Mouse (Mus musculus): ENCODE results near the gene Rbm12.

Rbm12 gene

DNA sequence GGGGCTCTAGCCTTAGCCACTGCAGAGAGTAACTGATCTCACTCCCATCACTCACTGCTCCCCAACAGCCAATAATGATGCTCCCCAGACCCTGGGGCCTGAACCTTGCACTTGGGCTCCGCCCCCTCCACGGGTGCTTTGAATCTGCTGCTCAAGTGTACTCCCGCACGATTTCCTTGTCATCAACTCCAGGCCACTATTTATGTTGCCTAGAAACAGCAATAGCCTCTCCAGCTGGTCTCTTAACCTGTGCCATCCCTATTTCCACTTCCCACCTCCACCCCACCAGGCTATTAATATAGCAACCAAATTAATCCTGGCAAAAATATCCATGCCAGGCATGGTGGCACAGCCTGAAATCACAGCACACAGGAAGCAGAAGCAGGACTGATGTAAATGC lies 32.1 kb downstream of the Rbm12 start:
- DNase-seq (ENCODE audit: low read depth, low spot score), result no peak

DNA sequence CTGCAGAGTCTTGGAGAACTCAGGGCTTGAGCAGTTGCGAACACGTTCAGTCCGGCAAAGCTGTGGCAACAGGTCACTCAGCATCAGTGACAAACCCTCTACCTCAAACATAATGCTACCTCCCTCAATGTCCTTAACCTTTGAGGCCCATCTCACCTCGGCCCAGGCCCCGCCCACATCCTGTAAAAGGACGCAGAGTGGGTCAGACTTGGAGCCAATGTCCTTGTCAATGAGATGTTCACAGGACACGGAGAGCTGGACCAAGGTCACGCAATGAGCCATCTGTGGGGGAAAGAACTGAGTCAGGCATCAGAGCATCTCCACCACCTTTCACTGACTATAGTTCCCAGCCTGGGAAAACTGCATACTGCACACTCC lies 32.6 kb downstream of the Rbm12 start:
- no peak for DNase-seq (ENCODE audit: low read depth, low spot score)

DNA sequence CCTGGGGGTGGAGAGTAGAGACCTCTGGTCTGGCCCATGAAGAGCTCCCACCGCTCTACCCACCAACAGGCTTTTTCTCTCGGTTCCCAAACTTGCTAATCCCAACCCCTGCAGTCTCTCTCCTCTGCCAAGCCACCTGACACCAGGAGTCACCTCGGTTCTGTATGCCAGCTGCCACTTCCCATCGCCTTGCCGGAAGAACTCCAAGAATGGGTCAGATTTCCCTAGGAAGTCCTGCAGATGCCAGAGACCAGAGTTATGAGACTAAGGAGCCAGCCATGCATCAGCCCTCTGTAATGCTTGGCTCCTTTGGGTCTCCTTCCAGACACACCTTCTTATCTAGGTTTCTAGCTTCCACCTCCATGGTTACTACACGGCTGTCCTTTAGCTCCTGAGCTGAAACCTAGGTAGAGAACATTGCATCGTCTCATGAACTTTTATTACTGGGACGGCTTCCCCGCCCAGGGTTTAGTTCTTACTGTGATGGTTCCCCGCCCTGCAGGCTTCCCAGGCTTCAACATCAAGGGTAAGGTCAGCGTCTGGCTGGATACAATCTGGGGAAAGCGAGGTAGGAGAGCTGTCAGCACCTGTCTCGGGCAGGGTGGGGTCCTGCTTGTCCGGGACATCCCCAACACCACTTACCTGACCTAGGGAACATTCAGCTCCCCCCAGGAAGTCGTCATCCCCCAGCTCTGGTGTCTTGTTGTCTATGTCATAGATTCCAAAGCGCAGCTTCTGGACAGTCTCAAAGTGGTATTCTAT lies 33.2 kb downstream of the Rbm12 start:
- no peak for DNase-seq (ENCODE audit: low read depth, low spot score)

DNA sequence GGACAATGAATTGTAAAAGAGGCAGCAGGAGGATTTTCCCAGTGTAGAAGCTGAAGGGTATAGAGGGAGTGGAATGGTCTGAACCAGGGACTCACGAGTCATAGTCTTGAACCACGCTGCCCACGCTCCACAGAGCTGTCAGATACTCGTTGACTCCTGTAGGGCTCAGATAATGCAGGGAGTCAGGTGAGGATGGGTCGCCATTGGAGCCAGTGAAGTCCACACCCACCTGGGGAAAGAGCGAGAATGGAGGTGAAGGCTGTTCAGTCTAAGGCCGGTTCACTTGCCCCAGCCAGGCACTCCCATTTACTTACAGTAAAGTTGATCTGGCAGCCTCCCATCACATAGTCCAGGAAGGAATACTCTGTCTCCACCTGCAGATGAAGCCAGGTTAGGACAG lies 34.3 kb downstream of the Rbm12 start:
- no peak for DNase-seq (ENCODE audit: low read depth, low spot score)

DNA sequence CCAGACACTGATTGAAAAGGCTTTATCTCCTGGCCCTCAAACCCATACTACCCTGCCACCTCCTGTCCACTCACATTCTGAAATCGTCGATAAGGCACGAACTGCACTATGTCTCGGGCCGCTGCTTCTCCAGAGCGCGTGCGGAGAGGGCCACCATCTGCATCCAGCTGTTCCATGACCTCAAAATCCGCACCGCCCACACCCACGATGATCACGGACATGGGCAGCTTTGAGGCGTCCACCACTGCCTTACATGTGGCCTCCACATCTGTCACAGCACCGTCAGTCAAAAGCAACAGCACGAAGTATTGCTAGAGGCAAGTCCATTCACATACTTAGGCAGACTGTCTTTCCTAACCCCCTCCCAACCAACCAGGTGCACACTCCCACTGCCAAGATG lies 38.1 kb downstream of the Rbm12 start:
- DNase-seq (ENCODE audit: low read depth, low spot score), result no peak

DNA sequence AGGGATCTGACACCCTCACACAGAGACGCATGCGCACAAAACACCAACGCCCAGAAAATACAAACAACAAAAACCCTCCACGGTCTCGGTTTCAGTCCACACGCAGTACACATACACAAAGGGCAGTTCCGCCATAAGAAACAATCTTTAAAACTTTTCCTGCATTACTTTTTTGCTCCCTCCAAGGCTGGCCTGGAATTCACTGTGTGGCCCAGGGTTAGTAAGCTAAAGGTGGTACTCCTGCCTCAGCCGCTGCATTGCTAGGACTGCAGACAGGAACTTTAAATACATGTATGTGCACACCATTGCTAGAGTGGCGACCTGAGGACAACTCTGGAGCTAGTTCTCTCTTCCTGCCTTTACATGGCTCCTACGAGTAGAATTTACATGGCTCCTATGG lies 40.5 kb downstream of the Rbm12 start:
- no peak for DNase-seq (ENCODE audit: low read depth, low spot score)

DNA sequence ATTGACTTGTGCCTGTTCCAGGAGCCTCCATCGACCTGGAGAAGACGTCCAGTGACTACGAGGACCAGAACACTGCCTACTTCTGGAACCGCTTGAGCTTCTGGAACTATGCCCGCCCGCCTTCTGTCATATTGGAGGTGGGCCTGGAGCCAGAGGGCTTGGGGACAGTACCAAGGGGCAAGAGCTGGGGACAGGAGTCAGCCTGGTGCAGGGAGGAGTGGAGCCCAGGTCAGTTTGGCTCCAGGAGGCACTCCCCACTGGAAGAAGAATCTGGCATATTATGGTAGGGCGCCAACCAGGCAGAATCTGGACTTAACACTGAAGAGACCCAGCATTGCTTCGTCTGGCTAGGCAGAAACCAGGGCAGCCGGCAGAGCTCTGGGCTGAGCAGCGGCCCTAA lies 43.9 kb downstream of the Rbm12 start:
- no peak for DNase-seq (ENCODE audit: low read depth, low spot score)

DNA sequence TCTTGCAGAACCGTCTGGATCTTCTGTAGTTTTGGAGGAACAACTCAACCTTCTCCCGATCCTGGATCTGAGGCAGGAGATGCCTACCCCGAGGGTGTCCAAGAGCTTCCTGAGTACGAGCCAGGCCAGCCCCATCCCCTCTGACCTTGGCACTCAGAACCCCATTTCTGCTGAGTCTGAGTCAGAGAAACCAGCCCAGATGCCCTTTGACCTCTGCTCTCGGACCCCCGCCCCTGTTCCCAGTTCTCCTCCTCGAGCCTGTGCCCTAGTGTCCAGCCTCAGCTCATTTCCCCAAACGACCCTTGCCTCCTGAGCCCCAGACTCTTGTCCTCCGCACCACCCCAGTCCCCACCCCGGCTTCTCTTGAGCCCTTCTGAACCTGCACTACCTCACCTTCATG lies 45.7 kb downstream of the Rbm12 start:
- DNase-seq (ENCODE audit: low read depth, low spot score), result no peak

DNA sequence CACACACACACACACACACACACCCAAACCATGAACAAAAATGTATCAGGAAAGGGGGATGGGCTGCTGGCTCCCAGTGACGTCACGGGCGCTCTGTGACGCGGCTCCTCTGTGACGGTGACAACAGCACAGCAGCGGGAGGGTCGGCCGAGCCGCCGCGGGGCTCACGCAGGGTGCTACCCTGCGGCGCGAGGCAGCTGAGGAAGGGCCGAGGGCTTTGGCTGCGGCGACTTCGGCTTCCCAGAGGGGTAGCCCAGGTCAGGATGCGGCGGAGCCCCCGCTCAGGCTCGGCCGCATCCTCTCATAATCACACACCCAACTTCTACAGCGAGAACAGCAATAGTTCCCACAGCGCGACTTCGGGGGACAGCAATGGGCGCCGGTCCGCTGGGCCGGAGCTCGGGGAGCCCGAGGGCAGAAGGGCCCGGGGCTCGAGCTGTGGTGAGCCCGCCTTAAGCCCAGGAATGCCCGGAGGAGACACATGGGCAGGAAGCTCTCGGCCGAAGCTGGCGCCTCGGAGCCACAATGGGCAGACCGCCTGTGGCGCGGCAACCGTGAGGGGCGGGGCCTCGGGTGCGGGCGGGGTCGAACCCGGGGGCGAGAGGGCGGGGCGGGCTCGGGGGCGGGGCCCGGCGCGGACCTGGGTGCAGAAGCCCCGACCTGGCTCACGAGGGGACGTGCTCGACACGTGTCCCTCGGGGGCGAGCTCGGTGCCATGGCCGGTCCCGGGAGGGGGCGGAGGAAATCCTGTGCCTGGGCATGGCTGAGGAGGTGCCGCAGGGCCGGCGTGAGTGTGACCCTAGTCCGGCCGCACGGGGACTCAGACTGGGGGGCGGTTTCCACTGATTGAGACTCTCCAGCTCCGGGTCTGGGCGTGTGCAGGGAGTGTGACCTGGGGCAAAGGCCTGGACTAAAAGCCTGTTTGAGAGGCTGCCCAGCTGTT lies 46.4 kb downstream of the Rbm12 start, which contains the start of gene Spag4:
Spag4 (plus strand) TSS at position 77 of the 943 bp plus-strand sequence.
- peak; percentile 90 for DNase-seq (ENCODE audit: low read depth, low spot score)

DNA sequence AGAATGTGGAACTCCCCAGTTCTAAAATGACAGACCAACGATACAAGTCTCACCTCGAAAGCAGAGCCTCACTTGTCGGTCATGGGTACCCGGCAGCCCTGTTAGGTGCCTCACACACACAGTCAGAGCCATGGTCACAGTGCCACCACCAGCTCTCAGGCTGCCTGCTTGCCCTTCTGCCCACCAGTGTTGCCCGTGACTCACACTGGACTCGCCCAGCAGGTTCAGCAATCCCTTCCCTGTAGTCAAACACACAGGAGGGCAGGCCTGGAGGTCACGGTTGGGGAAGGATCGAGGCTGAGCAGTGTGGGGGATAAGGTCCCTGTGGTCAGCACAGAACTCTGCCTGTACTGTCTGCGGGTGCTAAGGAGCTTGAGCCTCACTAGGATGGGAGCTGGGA lies 59.0 kb downstream of the Rbm12 start, which contains the start of gene Fer1l4:
Fer1l4 (minus strand) TSS at position 132 of the 400 bp plus-strand sequence.
- DNase-seq (ENCODE audit: low read depth, low spot score), result no peak

DNA sequence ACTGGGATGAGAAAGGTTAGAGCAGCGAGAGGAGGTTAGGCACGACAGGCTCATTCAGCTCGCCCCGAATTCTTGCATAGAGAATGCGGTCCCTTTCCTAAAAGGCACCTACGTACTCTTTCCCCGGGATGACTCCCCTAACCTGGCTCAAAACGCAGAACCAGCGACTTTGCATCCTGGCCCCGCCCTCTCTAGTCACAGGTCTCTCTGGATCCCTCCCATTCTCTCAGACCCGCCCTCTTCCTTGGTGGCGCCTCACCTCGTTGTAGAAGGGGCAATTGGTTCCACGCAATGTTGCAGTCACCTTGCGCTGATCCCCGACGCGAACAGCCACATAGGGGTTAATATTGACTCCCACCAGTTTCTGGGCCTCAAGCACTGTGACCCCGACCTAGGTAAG lies 63.8 kb downstream of the Rbm12 start:
- peak; percentile 71 for DNase-seq (ENCODE audit: low read depth, low spot score)

DNA sequence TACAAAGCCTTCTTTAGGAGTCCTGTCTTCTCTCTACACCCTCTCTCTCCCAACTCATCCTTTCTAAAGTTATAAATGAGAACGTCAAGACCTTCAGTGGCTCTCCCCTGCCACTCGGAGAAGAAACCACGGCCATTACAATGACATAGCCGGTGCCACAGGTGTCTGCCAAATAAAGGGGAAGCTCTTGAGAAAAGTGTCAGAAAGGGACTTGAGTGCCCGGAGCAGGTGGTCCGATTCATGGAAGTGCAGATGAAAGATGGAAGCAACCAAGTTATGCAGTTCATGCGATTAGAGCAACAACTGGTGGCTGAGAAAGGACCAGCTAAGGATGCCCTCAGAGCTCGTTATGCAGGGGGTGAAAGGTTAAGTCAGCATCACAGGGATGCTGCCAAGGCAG lies 68.9 kb downstream of the Rbm12 start:
- DNase-seq (ENCODE audit: low read depth, low spot score), result no peak

Data from ZHBTc4 (cell line).